Mouse (Mus musculus) intestine, embryonic 15.5 days (tissue): ENCODE measurements around the gene Arhgef10l. TPM values are rescaled to one million over a fixed set of nuclear protein-coding genes. Genes with fewer than 3 reads are reported as not detected.
A peak's percentile ranks its signal among the peaks of the same experiment; 100 is the strongest.

Experiments used
- ATAC-seq: fragments of 200-750 bp; cut with Nextera tagmentation; 2 replicates; pipeline ENCODE4 v1.8.0; 2017; ENCODE audit warnings: moderate TSS enrichment, moderate library complexity
- H3K27ac ChIP-seq: fragments of 300-500 bp; sonication (generic); 2 replicates; pipeline ENCODE4 v1.5.1; 2015; ENCODE audit warnings: mild to moderate bottlenecking, inconsistent platforms
- H3K27me3 ChIP-seq: fragments of 300-500 bp; sonication (generic); replicated peaks from 2 replicates; pipeline ENCODE4 v1.6.1; 2015; ENCODE audit warnings: inconsistent platforms
- H3K36me3 ChIP-seq: fragments of 300-500 bp; sonication (generic); 2 replicates; pipeline ENCODE4 v1.6.1; 2015; ENCODE audit warnings: inconsistent platforms
- H3K4me1 ChIP-seq: fragments of 300-500 bp; sonication (generic); replicated peaks from 2 replicates; pipeline ENCODE4 v1.6.1; 2015; ENCODE audit warnings: inconsistent platforms
- H3K4me2 ChIP-seq: fragments of 300-500 bp; sonication (generic); replicated peaks from 2 replicates; pipeline ENCODE4 v1.6.1; 2015; ENCODE audit warnings: mild to moderate bottlenecking, inconsistent platforms
- H3K4me3 ChIP-seq: fragments of 300-500 bp; sonication (generic); replicated peaks from 2 replicates; pipeline ENCODE4 v1.5.1; 2015; ENCODE audit warnings: inconsistent platforms
- H3K9ac ChIP-seq: fragments of 300-500 bp; sonication (generic); 2 replicates; pipeline ENCODE4 v1.6.1; 2015; ENCODE audit warnings: inconsistent platforms
- H3K9me3 ChIP-seq: fragments of 300-500 bp; sonication (generic); 2 replicates; pipeline ENCODE4 v1.6.1; 2016; ENCODE audit warnings: inconsistent platforms
- WGBS: fragments of 180-500 bp; shearing (Covaris S2); methylation state at CpG from one replicate; pipeline ENCODE4 v1.1.7; 2015; 5-methylcytosine and 5-hydroxymethylcytosine counted together
- polyA plus RNA-seq: library from polyadenylated mRNA; unstranded; fragments of >200 nt; fragmentation: Nextera tagmentation; extraction: Ambion mirVana; gene quantifications from 2 replicates; pipeline ENCODE4 v1.2.1, GENCODE M21; 2015

Arhgef10l gene
- polyA plus RNA-seq = 15.3 and 16.2 TPM in 2 replicates

GRCm38 (mm10) chr4:140665760-140666159 lies at the start of gene Arhgef10l:
Gene Arhgef10l (minus strand): TSS chr4:140666012.
- Histone ChIP-seq H3K27ac (peak within 1 kb of the TSS; percentile 18), H3K4me2 (0 out of 2 replicates have a peak within 1 kb of the TSS, but pooled peaks have one; percentile 30), H3K4me1 (peaks cover 27% of the 10 kb centered on the region), H3K9me3 (no peaks in the 10 kb centered on the region), H3K36me3 (no peaks in the 10 kb centered on the region), H3K27me3 (no peaks in the 10 kb centered on the region), H3K4me3 (no peak within 1 kb of the TSS), H3K9ac (no peak within 1 kb of the TSS)
- WGBS = 48% methylated on average over 11 of the region's 11 CpGs
- peak; percentile 95 for ATAC-seq

DNA sequence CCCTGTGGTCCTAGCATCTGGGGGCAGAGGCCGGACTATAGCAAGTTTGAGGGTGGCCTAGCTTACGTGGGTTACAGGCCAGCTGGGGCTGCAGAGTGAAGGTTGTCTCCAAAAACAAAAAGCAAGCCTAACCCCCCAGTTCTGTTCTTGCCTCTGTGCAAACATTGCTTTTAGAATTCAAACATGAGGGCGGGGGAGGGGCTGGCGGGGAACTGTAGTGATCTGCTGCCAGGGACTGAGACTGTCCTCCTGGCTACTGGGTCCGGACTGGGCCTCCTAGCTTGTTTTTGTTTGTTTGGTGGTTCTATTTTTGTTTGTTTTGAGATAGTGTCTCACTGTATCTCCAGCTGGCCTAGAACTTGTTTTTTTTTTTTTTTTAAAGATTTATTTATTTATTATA lies 48.8 kb upstream of the Arhgef10l start:
- 74% methylated on average over 5 of the region's 5 CpGs for WGBS
- Histone ChIP-seq H3K27me3 (no peaks in the 10 kb centered on the region), H3K27ac (no peak overlapping the region), H3K36me3 (peaks cover 75% of the 10 kb centered on the region), H3K9ac (no peak overlapping the region), H3K4me3 (no peak overlapping the region), H3K4me1 (peaks cover 11% of the 10 kb centered on the region), H3K9me3 (no peaks in the 10 kb centered on the region), H3K4me2 (no peak overlapping the region)
- ATAC-seq = no peak

DNA sequence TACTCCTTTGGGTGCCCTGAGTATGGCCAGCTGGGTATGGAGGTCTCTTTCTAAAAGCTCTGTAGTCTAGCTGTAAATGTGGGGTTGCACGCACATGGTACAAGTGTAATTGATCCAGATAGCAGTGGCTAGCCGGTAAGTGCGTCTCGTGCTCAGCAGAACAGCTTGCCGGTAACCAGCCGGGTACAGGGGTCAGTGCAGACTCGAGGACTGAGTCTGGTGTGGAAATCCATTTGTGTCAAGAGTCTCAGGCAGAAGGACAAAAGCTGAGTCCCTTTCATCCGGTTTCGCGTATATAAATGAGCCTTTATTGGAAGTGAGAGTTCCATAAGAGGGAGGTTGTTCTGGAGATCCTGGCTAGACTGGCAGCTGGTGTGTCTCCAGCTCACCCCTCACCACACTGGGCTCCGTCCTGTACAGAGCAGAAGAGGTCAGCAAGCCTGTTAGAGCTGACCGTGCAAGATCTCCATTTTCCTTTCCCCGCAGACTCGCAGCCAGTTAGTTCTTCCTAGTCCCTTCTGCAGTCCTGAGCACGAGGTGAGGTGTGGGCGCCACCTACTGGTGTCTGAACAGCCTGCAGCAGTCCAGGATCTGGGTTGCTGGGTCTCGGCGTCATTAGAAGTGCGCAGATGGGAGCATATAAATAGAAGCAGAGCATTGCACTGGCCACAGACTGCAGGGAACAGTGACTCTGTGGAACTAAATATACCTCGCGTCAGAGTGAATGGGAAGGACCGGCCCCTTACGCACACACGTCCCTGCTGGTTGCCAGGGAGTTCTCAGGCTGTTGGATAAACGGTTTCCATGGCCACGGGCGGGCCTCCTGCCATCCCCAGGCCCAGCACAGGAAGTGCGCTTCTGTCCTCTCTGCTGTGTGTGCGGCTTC lies 47.9 kb upstream of the Arhgef10l start:
- Histone ChIP-seq H3K9ac (no peak overlapping the region), H3K4me2 (no peak overlapping the region), H3K9me3 (no peaks in the 10 kb centered on the region), H3K36me3 (peaks cover 74% of the 10 kb centered on the region), H3K27me3 (no peaks in the 10 kb centered on the region), H3K27ac (0 out of 2 replicates have a peak overlapping the region, but pooled peaks have one; percentile 11), H3K4me1 (peaks cover 18% of the 10 kb centered on the region), H3K4me3 (no peak overlapping the region)
- ATAC-seq = peak; percentile 82
- 39% methylated on average over 29 of the region's 29 CpGs for WGBS

- Histone ChIP-seq H3K4me1 (peaks cover 38% of the 10 kb centered on the region), H3K27ac (no peak overlapping the region), H3K4me2 (no peak overlapping the region), H3K9ac (no peak overlapping the region), H3K4me3 (no peak overlapping the region), H3K36me3 (peaks cover 60% of the 10 kb centered on the region), H3K9me3 (no peaks in the 10 kb centered on the region), H3K27me3 (no peaks in the 10 kb centered on the region)
- WGBS = 88% methylated on average over 5 of the region's 5 CpGs
- ATAC-seq = no peak
These were observed 45.5 kb upstream of the Arhgef10l start for GRCm38 (mm10) chr4:140711360-140711759.

GRCm38 (mm10) chr4:140710781-140711180 lies 45.0 kb upstream of the Arhgef10l start:
- no peak overlapping the region for H3K4me2 ChIP-seq
- 77% methylated on average over 10 of the region's 10 CpGs for WGBS
- H3K9me3 ChIP-seq = no peaks in the 10 kb centered on the region
- no peak overlapping the region for H3K27ac ChIP-seq
- H3K27me3 ChIP-seq = no peaks in the 10 kb centered on the region
- H3K4me3 ChIP-seq = no peak overlapping the region
- H3K9ac ChIP-seq = no peak overlapping the region
- ATAC-seq = no peak
- peaks cover 58% of the 10 kb centered on the region for H3K36me3 ChIP-seq
- H3K4me1 ChIP-seq = peaks cover 41% of the 10 kb centered on the region

- peaks cover 51% of the 10 kb centered on the region for H3K36me3 ChIP-seq
- no peak overlapping the region for H3K9ac ChIP-seq
- H3K4me1 ChIP-seq = peaks cover 51% of the 10 kb centered on the region
- ATAC-seq = no peak
- H3K4me3 ChIP-seq = no peak overlapping the region
- no peak overlapping the region for H3K4me2 ChIP-seq
- no peaks in the 10 kb centered on the region for H3K9me3 ChIP-seq
- no peak overlapping the region for H3K27ac ChIP-seq
- 86% methylated on average over 10 of the region's 10 CpGs for WGBS
- H3K27me3 ChIP-seq = no peaks in the 10 kb centered on the region
These were observed 43.8 kb upstream of the Arhgef10l start for GRCm38 (mm10) chr4:140709617-140710016.

GRCm38 (mm10) chr4:140709111-140709510 lies 43.3 kb upstream of the Arhgef10l start:
- H3K4me1 ChIP-seq = peaks cover 50% of the 10 kb centered on the region
- no peak overlapping the region for H3K9ac ChIP-seq
- H3K4me2 ChIP-seq = 0 out of 2 replicates have a peak overlapping the region, but pooled peaks have one; percentile 30
- H3K4me3 ChIP-seq = no peak overlapping the region
- peaks cover 46% of the 10 kb centered on the region for H3K36me3 ChIP-seq
- no peaks in the 10 kb centered on the region for H3K9me3 ChIP-seq
- 82% methylated on average over 7 of the region's 7 CpGs for WGBS
- ATAC-seq = no peak
- no peaks in the 10 kb centered on the region for H3K27me3 ChIP-seq
- H3K27ac ChIP-seq = no peak overlapping the region

DNA sequence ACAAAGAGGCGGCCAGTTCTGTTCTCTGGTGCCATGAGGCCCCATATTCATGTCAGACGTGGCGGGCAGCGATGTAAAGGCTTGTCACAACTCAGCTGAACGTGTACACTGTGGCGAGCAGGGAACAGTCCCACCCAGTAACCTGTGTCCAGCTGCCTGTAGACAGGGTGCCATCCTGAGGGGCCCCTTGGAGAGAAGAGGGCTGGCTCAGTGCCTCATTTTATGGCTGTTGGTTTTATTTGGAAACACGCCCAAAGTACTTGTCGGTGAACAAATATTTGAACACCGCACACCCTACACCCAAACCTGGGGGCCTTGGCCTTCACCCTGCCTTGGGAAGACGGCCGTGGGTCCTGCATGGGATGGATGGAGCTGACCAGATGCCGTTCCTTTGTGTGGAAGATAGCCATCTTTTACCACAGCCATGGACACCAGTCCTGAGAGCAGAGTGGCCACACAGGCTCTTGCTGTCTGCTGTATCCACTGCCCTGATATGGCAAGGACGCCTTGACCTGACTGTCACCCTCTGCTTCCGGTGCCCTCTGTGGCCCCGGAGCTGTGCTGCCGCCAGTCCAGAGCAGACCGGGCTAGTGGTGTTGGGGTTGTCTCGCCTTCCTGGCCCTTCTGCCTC lies 42.6 kb upstream of the Arhgef10l start:
- ATAC-seq = peak; percentile 85
- no peaks in the 10 kb centered on the region for H3K27me3 ChIP-seq
- no peak overlapping the region for H3K9ac ChIP-seq
- H3K27ac ChIP-seq = peak overlapping the region; percentile 55
- H3K4me2 ChIP-seq = peak overlapping the region; percentile 36
- peaks cover 52% of the 10 kb centered on the region for H3K4me1 ChIP-seq
- H3K9me3 ChIP-seq = no peaks in the 10 kb centered on the region
- H3K4me3 ChIP-seq = no peak overlapping the region
- peaks cover 44% of the 10 kb centered on the region for H3K36me3 ChIP-seq
- WGBS = 60% methylated on average over 18 of the region's 18 CpGs

- Histone ChIP-seq H3K4me1 (peaks cover 50% of the 10 kb centered on the region), H3K27ac (peak overlapping the region; percentile 55), H3K27me3 (no peaks in the 10 kb centered on the region), H3K9ac (no peak overlapping the region), H3K36me3 (peaks cover 36% of the 10 kb centered on the region), H3K4me2 (peak overlapping the region; percentile 36), H3K4me3 (no peak overlapping the region), H3K9me3 (no peaks in the 10 kb centered on the region)
- ATAC-seq = no peak
- 65% methylated on average over 4 of the region's 4 CpGs for WGBS
These were observed 41.8 kb upstream of the Arhgef10l start for GRCm38 (mm10) chr4:140707615-140708014.

DNA sequence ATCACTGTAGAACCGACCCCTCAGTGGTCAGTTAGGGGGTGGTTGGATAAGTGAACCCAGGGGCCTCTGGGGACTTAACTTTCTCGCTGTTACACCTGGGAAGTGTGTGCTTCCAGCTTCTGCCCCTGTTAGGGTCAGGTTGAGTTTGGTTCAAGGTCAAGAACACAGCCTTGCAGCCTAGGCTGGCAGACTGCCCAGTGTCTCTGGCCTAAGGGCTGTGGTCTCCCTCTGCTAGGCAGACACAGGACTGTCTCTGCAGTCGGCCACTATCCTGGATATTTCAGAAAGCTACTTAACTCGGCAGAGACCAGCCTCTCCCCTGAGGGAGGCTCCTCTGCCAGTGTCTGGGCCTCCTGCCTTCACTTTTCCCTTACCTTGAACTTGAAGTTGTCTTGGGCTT lies 38.4 kb upstream of the Arhgef10l start:
- Histone ChIP-seq H3K9ac (peak overlapping the region; percentile 2), H3K4me1 (peaks cover 57% of the 10 kb centered on the region), H3K27me3 (no peaks in the 10 kb centered on the region), H3K27ac (no peak overlapping the region), H3K9me3 (no peaks in the 10 kb centered on the region), H3K4me3 (no peak overlapping the region), H3K36me3 (peaks cover 16% of the 10 kb centered on the region), H3K4me2 (peak overlapping the region; percentile 93)
- WGBS = 47% methylated on average over 4 of the region's 4 CpGs
- ATAC-seq = no peak

DNA sequence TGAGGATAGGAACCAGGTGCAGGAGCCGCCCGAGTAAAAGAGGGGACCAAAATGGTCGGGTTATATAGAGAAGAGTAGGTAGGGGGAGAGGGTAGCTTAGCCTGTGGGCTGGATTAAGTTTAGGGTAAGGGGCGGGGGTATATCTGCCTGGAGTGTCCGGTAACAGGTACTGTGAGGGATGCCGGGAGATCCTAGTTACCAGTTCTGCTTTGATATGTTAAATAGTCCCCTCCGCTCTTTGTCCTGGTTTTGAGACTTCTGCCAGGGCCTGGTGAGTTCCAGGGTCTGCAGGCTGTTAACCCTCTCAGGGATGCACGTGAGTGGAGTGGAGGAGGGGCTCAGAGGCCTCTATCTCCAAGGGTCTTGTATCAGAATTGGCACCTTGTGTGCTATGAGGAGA lies 37.8 kb upstream of the Arhgef10l start:
- Histone ChIP-seq H3K9me3 (no peaks in the 10 kb centered on the region), H3K27me3 (no peaks in the 10 kb centered on the region), H3K4me2 (peak overlapping the region; percentile 93), H3K36me3 (peaks cover 11% of the 10 kb centered on the region), H3K4me3 (peak overlapping the region; percentile 86), H3K27ac (no peak overlapping the region), H3K9ac (peak overlapping the region; percentile 93), H3K4me1 (peaks cover 51% of the 10 kb centered on the region)
- no peak for ATAC-seq
- WGBS = 14% methylated on average over 8 of the region's 8 CpGs

DNA sequence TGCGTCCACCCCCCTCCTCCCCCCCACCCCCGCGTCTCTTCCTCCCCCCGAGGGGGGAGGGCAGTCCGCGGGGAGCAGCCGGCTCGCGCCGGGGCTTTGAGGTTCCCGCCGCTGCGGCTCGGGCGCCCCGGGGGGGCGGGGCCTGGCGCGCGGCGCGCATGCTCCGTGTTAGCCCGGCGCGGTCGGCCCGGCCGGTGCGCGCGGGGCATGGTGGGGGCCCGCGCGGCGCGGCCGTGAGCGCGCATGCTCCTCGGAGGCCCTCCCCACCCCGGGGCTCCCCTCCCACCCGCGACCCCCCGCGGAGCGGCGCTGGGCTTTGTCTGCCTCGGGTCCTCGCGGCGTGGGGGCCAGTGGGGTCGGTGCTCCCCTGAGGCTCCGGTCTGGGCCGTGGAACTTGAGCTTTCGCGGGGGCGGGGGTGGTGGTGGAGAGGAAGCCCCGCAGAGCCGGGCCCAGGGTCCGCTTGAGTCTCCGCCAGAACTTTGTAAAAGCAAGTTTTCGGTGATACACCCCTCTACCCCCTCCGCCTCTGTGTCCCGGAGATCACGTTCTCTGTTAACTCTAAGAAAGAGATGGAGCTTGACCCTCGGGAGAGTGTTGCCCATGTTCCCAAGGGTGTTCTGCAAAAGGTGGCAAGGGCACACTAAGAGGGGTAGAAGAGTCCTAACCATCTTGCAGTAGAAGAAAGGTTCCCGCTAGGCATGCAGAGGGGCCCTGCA lies 37.0 kb upstream of the Arhgef10l start:
- Histone ChIP-seq H3K4me2 (peak overlapping the region; percentile 93), H3K27me3 (no peaks in the 10 kb centered on the region), H3K9me3 (no peaks in the 10 kb centered on the region), H3K9ac (peak overlapping the region; percentile 93), H3K36me3 (peaks cover 6% of the 10 kb centered on the region), H3K4me1 (peaks cover 43% of the 10 kb centered on the region), H3K4me3 (peak overlapping the region; percentile 86), H3K27ac (peak overlapping the region; percentile 97)
- ATAC-seq = peak; percentile 86
- WGBS = under 1% methylated on average over 30 of the region's 68 CpGs
